Mouse (Mus musculus) adrenal gland, postnatal 14 days (tissue): ENCODE data around the gene Vps37d. TPM values are rescaled to one million over a fixed set of nuclear protein-coding genes. Genes with fewer than 3 reads are reported as not detected.
A peak's percentile ranks its signal among the peaks of the same experiment; 100 is the strongest.

Experiments
- DNase-seq: peaks from one replicate; pipeline ENCODE4 v3.0.0; 2021; ENCODE audit warnings: mixed read lengths
- total RNA-seq: library from RNA; stranded (reverse); gene quantifications from 2 replicates; pipeline ENCODE4 v1.2.3, GENCODE M21; 2021

Gene Vps37d
- total RNA-seq, 1 experiment from 2014 or later = 2.2 TPM

- peak; percentile 88 for DNase-seq
Observed at GRCm38 (mm10) chr5:135029007-135029854, 48.8 kb downstream of the Vps37d start.

- no peak for DNase-seq
Observed at GRCm38 (mm10) chr5:135025899-135026298, 52.2 kb downstream of the Vps37d start.

- no peak for DNase-seq
Observed at GRCm38 (mm10) chr5:135024665-135025224, 53.3 kb downstream of the Vps37d start.

DNA sequence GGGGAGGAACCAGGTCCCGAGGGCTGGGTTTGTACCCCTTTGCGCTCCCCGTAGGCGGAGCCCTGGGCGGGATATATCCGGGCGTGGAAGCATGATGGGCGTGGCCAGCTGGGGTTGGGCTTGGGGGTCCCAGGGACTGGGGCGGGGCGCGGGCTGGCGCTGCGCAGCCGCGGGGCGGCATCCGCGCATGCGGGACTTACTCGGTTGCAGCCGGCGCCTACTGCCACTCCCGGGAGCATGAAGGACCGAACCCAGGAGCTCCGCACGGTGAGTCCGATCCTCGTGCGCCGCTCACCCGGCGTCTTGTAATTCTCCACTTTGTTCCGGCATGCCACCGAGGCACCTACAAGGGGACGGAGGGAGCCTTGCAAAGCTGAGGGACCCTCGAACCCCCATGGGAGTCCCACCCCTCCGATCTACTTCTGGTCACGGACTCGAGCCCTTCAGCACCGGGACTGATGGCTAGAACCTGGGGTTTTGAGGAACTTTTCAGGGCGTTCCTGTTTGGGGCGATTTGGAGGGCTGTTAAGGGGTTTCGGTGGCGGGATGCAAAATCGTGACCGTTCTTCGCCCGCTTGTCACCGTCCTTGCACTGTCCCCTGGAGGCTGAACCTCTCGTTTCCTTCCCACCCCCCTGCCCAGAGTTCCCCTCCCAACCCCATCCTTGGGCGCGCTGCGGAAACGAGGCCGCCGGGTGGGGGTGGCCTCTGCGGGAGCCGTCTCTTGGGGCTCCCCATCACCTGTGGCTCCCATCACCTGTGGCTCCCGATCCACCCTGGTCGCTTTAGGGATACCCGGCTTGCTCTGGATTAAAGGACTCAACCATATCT lies 54.5 kb downstream of the Vps37d start, which contains the start of gene Stx1a:
Gene Stx1a, plus strand, starts transcription at position 139 of the 830 bp plus-strand sequence.
- DNase-seq = peak; percentile 92

Other genes starting within 250 kb of the Vps37d start
- gene Tmem270, start 171.5 kb downstream of the Vps37d start, total RNA-seq = not detected in 2 replicates
- 0.60 and 3.7 TPM in 2 replicates for gene Cldn13, start 162.7 kb downstream of the Vps37d start, total RNA-seq
- gene Mettl27, start 145.9 kb downstream of the Vps37d start, total RNA-seq = 24.5 and 28.5 TPM in 2 replicates
- not detected in 2 replicates for gene Cldn4, start 131.3 kb downstream of the Vps37d start, total RNA-seq
- gene Cldn3, start 92.1 kb downstream of the Vps37d start, total RNA-seq = 0.90 and 9.0 TPM in 2 replicates
- 66.7 and 68.5 TPM in 2 replicates for gene Abhd11, start 69.1 kb downstream of the Vps37d start, total RNA-seq
- gene Stx1a, start 54.8 kb downstream of the Vps37d start, total RNA-seq = 5.9 and 10.9 TPM in 2 replicates
- gene Dnajc30, start 14.1 kb downstream of the Vps37d start, total RNA-seq = 24.5 and 26.2 TPM in 2 replicates
- 45.6 and 51.3 TPM in 2 replicates for gene Bud23, start 13.3 kb downstream of the Vps37d start, total RNA-seq
- gene Mlxipl, start 11.6 kb upstream of the Vps37d start, total RNA-seq = 80.7 and 81.6 TPM in 2 replicates
- 26.5 and 26.6 TPM in 2 replicates for gene Tbl2, start 71.4 kb upstream of the Vps37d start, total RNA-seq
- gene Bcl7b, start 90.0 kb upstream of the Vps37d start, total RNA-seq = 53.3 and 57.9 TPM in 2 replicates
- gene Baz1b, start 109.0 kb upstream of the Vps37d start, total RNA-seq = 84.6 and 87.4 TPM in 2 replicates
- 2.7 and 3.0 TPM in 2 replicates for gene Fzd9, start 173.0 kb upstream of the Vps37d start, total RNA-seq